Mouse (Mus musculus): ENCODE data around the gene Cpe.
A peak's percentile ranks its signal among the peaks of the same experiment; 100 is the strongest.

The Cpe gene

GRCm38 (mm10) chr8:64578221-64578620 is 114.6 kb downstream of the Cpe start:
- DNase-seq (ENCODE audit: low read depth, low spot score), result no peak

- no peak for DNase-seq (ENCODE audit: low read depth, low spot score)
These were observed 117.9 kb downstream of the Cpe start for GRCm38 (mm10) chr8:64575001-64575400.

DNA sequence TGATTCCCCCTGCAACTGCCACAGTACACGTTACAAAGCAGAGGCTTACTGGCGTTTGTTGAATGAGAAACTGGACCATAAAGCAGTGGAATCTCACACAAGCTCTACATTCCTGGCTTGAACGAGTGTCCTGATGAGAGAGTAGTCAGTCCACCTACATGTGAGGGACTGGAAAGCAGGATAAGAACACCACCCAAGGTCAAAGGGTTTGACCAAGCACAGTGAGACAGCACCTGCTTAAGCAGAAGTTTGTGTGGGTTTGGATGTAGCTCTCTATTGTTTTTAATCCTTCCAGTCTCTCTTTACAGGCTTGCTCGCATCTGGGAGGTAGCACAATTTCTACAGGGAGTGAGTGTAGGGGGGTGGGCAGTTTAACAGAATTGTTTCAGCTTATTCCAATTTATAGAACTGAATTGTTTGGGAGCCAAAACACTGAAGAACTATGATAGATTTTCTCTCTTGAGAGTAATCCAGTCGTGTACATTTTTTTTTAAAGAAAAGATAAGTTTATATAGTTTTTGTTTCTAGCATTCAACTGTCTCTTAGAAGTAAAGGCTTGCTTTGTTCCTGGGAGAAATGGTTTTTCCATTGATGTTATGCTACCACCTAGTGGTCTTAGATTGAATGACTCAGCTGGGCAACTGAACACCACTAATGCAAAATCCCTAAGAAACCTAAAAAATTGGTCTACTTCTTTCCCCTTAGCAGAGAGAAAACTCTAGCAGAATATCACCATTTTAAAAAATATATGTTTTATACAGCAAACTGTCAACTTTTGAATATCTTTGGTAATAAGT is 144.6 kb downstream of the Cpe start:
- peak; percentile 17 for DNase-seq (ENCODE audit: low read depth, low spot score)

DNA sequence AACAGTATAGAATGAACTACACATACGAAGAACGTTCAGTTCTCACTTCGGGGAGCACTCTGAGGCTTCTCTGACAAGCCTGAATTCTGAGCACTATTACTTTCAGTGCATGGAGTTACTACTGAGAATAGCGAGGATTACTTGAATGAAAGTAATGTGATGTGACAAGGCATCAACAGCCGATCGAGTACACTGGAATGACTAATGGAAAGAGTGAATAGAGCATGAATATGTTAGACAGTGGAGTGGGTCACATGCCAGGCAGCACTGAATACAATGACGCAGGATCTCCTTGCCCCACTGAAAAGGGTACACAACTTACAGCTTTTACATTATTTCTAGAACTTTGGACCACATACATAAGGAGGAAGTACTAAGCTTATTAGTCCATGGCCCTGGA is 149.4 kb downstream of the Cpe start:
- DNase-seq (ENCODE audit: low read depth, low spot score), result no peak

Data from telencephalon, adult 2 months (tissue).